Mouse (Mus musculus) midbrain, postnatal 0 days (tissue): ENCODE measurements at regions not wholly inside any gene's neighbourhood (a gene's known extent, or its start where the extent isn't known, plus 50 kb on each side); places are given as distances from the start of the nearest gene placed in this dataset.
A peak's percentile ranks its signal among the peaks of the same experiment; 100 is the strongest.

Source experiments
- ATAC-seq: fragments of 200-750 bp; cut with Nextera tagmentation; 2 replicates; pipeline ENCODE4 v1.8.0; 2017; ENCODE audit warnings: moderate number of reproducible peaks, mild to moderate bottlenecking, moderate TSS enrichment, moderate library complexity; ENCODE audit not compliant: low FRiP score
- DNase-seq: peaks from one replicate; pipeline ENCODE4 v3.0.0-alpha.2; 2015; ENCODE audit warnings: low spot score
- H3K27ac ChIP-seq: fragments of 300-500 bp; sonication (generic); 2 replicates; pipeline ENCODE4 v1.5.1; 2014; ENCODE audit warnings: low read depth, mild to moderate bottlenecking, low read length, mixed read lengths
- H3K27me3 ChIP-seq: fragments of 300-500 bp; sonication (generic); 2 replicates; pipeline ENCODE4 v1.6.1; 2014; ENCODE audit warnings: low read length, control low read depth, mixed read lengths; ENCODE audit not compliant: insufficient read depth
- H3K36me3 ChIP-seq: fragments of 300-500 bp; sonication (generic); 2 replicates; pipeline ENCODE4 v1.6.1; 2014; ENCODE audit warnings: low read length, control low read depth, mixed read lengths; ENCODE audit not compliant: insufficient read depth
- H3K4me1 ChIP-seq: fragments of 300-500 bp; sonication (generic); 2 replicates; pipeline ENCODE4 v1.6.1; 2014; ENCODE audit warnings: mild to moderate bottlenecking, control low read depth, antibody characterized with exemption, low read length, mixed read lengths; ENCODE audit not compliant: insufficient read depth
- H3K4me2 ChIP-seq: fragments of 300-500 bp; sonication (generic); 2 replicates; pipeline ENCODE4 v1.6.1; 2014; ENCODE audit warnings: low read depth, mild to moderate bottlenecking, low read length, mixed read lengths; ENCODE audit not compliant: poor library complexity, severe bottlenecking
- H3K4me3 ChIP-seq: fragments of 300-500 bp; sonication (generic); 2 replicates; pipeline ENCODE4 v1.5.1; 2014; ENCODE audit warnings: low read depth, mild to moderate bottlenecking, low read length, moderate library complexity
- H3K9ac ChIP-seq: fragments of 300-500 bp; sonication (generic); replicated peaks from 2 replicates; pipeline ENCODE4 v1.6.1; 2014; ENCODE audit warnings: mild to moderate bottlenecking, low read length, moderate library complexity, mixed read lengths; ENCODE audit not compliant: poor library complexity, severe bottlenecking
- H3K9me3 ChIP-seq: fragments of 300-500 bp; sonication (generic); 2 replicates; pipeline ENCODE4 v1.6.1; 2016; ENCODE audit warnings: low read length, control low read depth
- CTCF ChIP-seq: IDR thresholded peaks from 2 replicates; pipeline ENCODE4 v1.5.1; 2016; ENCODE audit warnings: antibody characterized with exemption, mild to moderate bottlenecking
- WGBS: fragments of 180-500 bp; shearing (Covaris S2); extraction: QIAGEN DNeasy Blood & Tissue Kit; methylation state at CpG from one replicate; pipeline ENCODE4 v1.1.7; 2014; 5-methylcytosine and 5-hydroxymethylcytosine counted together

DNA sequence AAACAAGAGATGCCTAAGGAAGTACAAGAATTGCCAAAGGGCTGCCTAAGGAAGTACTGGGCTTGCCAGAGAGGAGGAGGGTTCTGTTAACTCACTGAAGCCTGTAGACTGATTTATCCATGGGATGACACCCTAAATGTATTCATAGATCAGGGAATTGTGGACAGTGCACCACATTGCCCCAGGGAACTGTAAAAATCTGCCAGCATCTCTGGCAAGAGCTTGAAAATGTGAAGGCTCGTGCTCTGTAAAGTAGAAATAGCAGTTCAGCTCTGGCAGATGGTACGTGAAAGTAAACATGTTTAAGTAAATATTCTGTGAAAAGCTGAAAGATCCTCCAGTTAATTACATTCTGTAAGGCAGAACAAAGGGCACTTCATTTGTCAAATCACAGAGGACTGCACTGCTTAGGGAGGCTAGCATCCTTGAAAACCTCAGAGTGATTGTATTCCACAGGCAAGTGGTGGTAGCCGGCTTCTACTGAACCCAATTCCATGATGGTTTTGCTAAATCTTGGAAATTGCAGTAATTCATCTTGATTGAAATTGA is 445.9 kb upstream of the Grin3a start:
- TF ChIP-seq CTCF: no peak
- no peak for DNase-seq
- Histone ChIP-seq H3K9me3 (no peaks in the 10 kb centered on the region), H3K27me3 (no peaks in the 10 kb centered on the region), H3K27ac (no peak overlapping the region), H3K4me3 (no peak overlapping the region), H3K36me3 (no peaks in the 10 kb centered on the region), H3K9ac (no peak overlapping the region), H3K4me2 (no peak overlapping the region), H3K4me1 (no peaks in the 10 kb centered on the region)
- ATAC-seq: no peak
- 61% methylated on average over 3 of the region's 3 CpGs for WGBS

- TF ChIP-seq CTCF: peak; percentile 65
- no peak overlapping the region for H3K9ac ChIP-seq
- no peak overlapping the region for H3K4me3 ChIP-seq
- ATAC-seq (no peak), DNase-seq (peak; percentile 28)
- no peaks in the 10 kb centered on the region for H3K36me3 ChIP-seq
- H3K27ac ChIP-seq: no peak overlapping the region
- H3K27me3 ChIP-seq: no peaks in the 10 kb centered on the region
- no peak overlapping the region for H3K4me2 ChIP-seq
- no peaks in the 10 kb centered on the region for H3K9me3 ChIP-seq
- no peaks in the 10 kb centered on the region for H3K4me1 ChIP-seq
- 71% methylated on average over 2 of the region's 2 CpGs for WGBS
Measured at GRCm38 (mm10) chr4:50286602-50287001, 441.1 kb upstream of the Grin3a start.

DNA sequence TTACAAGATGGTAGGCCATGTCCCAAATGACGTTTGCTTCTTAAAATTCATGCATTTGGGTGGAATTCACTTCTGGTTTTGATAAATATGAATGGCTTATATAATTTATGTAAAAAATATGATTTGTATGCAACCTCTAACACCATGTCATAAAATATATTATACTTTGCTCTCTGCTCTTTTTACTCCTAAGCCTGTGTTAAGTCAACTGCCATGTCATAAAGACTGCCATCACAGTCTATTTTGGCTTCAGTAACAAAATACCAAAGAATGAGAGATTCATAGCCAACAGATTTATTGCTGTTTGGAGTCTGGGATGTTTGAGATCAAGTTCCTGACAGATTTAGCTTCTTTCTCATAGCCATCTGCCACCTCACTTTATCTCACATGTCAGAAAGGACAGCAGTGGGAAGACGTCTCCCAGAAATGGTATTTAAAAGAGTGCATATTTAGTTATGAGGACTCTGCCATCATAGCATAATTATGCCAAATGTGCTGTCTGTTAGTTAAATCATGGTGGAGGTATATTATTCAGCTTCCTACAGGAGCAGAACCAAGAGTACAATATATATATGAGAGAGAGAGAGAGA is 413.6 kb upstream of the Grin3a start:
- Histone ChIP-seq H3K4me1 (no peaks in the 10 kb centered on the region), H3K9ac (no peak overlapping the region), H3K9me3 (no peaks in the 10 kb centered on the region), H3K27ac (no peak overlapping the region), H3K4me3 (no peak overlapping the region), H3K27me3 (no peaks in the 10 kb centered on the region), H3K36me3 (no peaks in the 10 kb centered on the region), H3K4me2 (no peak overlapping the region)
- TF ChIP-seq CTCF: no peak
- WGBS: 73% methylated on average over 2 of the region's 2 CpGs
- DNase-seq (no peak), ATAC-seq (no peak)

DNA sequence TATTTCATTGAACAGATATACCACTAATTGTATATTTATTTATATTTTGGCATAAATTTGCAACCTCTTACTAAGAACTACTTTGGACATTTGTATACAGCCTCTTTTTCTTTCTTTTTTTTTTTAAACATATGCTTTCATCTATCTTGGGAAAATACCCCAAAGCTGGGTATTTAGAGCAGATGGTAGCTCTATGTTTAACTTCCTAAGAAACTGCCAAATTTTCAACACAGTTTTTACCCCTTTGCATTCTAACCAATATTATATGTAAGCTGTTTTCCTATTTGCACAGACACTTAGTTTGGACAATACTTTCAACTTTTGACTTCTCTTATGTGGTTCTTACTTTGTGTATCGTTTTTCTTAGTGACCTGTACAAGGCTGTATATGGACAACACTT is 396.5 kb upstream of the Grin3a start:
- Histone ChIP-seq H3K27ac (no peak overlapping the region), H3K4me3 (no peak overlapping the region), H3K4me2 (no peak overlapping the region), H3K36me3 (no peaks in the 10 kb centered on the region), H3K9ac (no peak overlapping the region), H3K27me3 (no peaks in the 10 kb centered on the region), H3K9me3 (no peaks in the 10 kb centered on the region), H3K4me1 (no peaks in the 10 kb centered on the region)
- 82% methylated on average over 1 of the region's 1 CpGs for WGBS
- DNase-seq (no peak), ATAC-seq (no peak)
- no peak for TF ChIP-seq CTCF

GRCm38 (mm10) chr4:50240951-50241350 is 395.4 kb upstream of the Grin3a start:
- Histone ChIP-seq H3K4me1 (no peaks in the 10 kb centered on the region), H3K9ac (no peak overlapping the region), H3K4me2 (no peak overlapping the region), H3K27me3 (no peaks in the 10 kb centered on the region), H3K36me3 (no peaks in the 10 kb centered on the region), H3K27ac (no peak overlapping the region), H3K9me3 (no peaks in the 10 kb centered on the region), H3K4me3 (no peak overlapping the region)
- no peak for ATAC-seq
- TF ChIP-seq CTCF: no peak
- DNase-seq: no peak
- 78% methylated on average over 2 of the region's 2 CpGs for WGBS

- no peaks in the 10 kb centered on the region for H3K9me3 ChIP-seq
- H3K36me3 ChIP-seq: no peaks in the 10 kb centered on the region
- DNase-seq (no peak), ATAC-seq (no peak)
- TF ChIP-seq CTCF: no peak
- no peak overlapping the region for H3K27ac ChIP-seq
- no peaks in the 10 kb centered on the region for H3K4me1 ChIP-seq
- H3K4me3 ChIP-seq: no peak overlapping the region
- 98% methylated on average over 2 of the region's 2 CpGs for WGBS
- H3K9ac ChIP-seq: no peak overlapping the region
- no peaks in the 10 kb centered on the region for H3K27me3 ChIP-seq
- no peak overlapping the region for H3K4me2 ChIP-seq
Measured at GRCm38 (mm10) chr4:50239386-50239785, 393.8 kb upstream of the Grin3a start.
